Mouse (Mus musculus) heart, postnatal 10 days (tissue): ENCODE measurements around the gene Vmn2r84. TPM values are rescaled to one million over a fixed set of nuclear protein-coding genes. Genes with fewer than 3 reads are reported as not detected.

Experiments
- total RNA-seq, 2 experiments: library from RNA; stranded (reverse); gene quantifications; 2 replicates each; pipeline ENCODE4 v1.2.3; 2021

Vmn2r84 gene
- total RNA-seq, 2 experiments from 2014 or later: not detected

Other genes with a start within 250 kb of the Vmn2r84 start
- gene Olfr825, start 227.6 kb downstream of the Vmn2r84 start, total RNA-seq: not detected
- not detected for gene Olfr826, start 210.1 kb downstream of the Vmn2r84 start, total RNA-seq
- gene Olfr827, start 179.9 kb downstream of the Vmn2r84 start, total RNA-seq: not detected
- not detected for gene Neurod4, start 114.1 kb downstream of the Vmn2r84 start, total RNA-seq
- under 1 TPM; 0.40 to 0.72 TPM for gene Tespa1, start 71.5 kb downstream of the Vmn2r84 start, total RNA-seq
- gene Vmn2r85, start 35.4 kb upstream of the Vmn2r84 start, total RNA-seq: not detected
- not detected for gene Vmn2r86, start 61.7 kb upstream of the Vmn2r84 start, total RNA-seq
- not detected for gene Vmn2r87, start 103.1 kb upstream of the Vmn2r84 start, total RNA-seq